Mouse (Mus musculus) natural killer cell, adult 2 months (primary cell): ENCODE data around the gene Zfp217.
"Not testable (repeated sequence)": the region's sequence is repeated elsewhere in the genome, so short reads cannot be mapped to it uniquely, and the experiment has no call there.

Source experiments
- DNase-seq, 2 experiments: peaks; one replicate each; pipeline ENCODE4 v3.0.0; 2022; ENCODE audit warnings: low spot score in 2 of 2

Gene Zfp217

GRCm38 (mm10) chr2:170147661-170148153, at the start of gene Zfp217:
TSS of gene Zfp217 (minus strand) at chr2:170148103.
- no peak for DNase-seq

DNA sequence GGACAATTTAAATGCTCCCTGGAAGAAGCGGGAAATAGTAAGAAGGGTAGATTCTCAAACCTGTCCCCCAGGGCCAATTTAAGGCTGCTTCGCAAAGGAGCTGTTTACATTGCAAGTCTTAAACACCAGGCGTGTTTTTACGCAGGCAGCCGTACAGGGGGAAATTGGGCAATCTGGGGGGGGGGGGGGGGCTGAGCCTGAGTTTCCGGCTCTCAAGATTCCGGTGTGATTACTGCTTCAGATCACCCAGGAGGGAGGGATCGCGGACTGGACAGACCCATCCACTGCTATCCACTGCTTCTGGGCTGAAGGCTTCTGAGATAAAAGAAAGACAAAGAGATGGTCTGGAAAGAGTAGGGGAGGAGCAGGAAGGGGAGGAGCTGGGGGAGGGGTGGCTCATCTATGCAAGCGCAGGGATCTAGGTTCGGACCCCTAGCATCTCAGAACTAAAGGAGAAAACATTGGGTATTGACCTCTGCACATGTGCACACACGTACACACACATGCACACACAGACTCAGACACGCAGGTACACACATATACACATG, 47.7 kb upstream of the Zfp217 start:
- DNase-seq = no peak

- DNase-seq = no peak
Measured at GRCm38 (mm10) chr2:170194845-170195244, 46.9 kb upstream of the Zfp217 start.

DNA sequence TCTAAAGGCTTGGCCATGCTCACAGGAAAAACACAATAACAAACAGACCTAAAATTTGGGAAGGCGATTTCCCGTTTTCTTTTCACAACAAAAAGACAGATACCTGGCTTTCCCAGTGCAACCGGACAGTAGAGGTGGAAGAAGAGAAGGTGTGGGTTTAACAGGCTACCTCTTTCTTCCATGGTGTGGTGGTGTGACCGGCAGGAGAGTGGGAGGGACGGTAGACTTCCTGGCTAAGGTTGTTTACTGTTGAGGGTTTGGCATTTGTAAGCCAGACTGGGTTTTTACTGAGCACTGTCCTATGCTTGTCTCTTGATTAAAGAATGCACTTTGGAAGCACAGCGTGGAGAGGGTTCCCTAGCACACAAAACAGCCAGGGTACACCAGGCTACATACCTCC, 45.9 kb upstream of the Zfp217 start:
- DNase-seq = no peak

- no peak for DNase-seq
Measured at GRCm38 (mm10) chr2:170193211-170193610, 45.3 kb upstream of the Zfp217 start.

DNA sequence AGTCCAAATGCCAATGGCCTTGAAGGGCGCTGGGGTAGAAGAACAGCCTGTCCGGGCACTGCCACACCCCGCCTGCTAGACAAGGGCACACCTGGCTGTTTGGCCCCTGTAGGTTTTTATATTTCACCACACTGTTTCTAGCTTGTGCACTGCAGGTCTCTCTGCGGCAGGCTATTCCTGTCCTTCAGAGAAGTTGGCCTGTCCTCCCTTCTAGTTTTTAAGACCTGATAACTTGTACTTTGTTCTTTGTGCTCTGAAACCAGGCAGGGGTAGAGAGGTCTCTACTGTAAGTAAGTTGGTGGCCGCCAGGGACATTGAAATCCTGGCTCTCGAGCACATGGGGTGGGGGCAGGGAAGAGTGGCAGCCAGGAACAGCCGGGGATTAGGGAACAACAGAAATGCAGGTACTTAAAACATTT, 44.8 kb upstream of the Zfp217 start:
- no peak for DNase-seq

- DNase-seq = no peak
Measured at GRCm38 (mm10) chr2:170188721-170189120, 40.8 kb upstream of the Zfp217 start.

- DNase-seq = no peak
Measured at GRCm38 (mm10) chr2:170185137-170185837, 37.4 kb upstream of the Zfp217 start.

DNA sequence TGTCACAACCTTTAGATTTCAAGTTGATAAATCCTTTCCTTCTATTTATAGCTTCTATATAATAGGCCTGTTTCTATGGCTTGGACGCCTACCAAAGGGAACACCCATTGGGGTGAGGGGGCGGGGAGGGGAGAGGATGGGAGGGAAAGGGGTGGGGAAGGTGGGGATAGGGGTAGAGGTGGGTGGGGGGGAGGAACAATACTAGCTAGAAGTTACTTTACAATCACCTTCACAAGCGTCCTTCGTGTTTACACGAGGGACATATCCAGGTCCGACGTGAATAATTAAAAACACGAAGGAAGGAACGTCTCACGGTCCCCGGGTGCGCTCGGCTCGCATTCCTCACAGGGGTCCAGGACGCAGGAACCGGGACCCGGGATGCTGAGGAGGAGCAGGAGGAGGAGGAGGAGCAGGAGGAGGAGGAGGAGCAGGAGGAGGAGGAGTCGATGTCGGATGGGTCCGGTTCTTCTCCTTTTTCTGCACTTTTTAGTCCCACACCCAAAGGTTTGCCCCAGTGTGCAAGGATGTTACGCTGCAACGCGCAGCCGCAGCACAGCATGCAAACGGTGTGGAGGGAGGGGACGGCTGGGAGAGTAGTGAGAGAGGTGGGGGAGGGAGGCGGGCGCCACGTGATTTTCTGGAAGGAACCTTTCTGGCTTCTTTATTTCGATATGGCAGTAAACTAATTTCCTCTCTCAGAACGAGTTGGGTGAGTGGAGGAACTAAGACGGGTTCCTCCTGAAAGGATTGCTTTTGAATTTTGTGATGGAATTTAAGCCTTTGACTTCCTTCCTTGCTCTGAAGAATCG, 36.5 kb upstream of the Zfp217 start:
- DNase-seq = peak; percentile 40 to 73

DNA sequence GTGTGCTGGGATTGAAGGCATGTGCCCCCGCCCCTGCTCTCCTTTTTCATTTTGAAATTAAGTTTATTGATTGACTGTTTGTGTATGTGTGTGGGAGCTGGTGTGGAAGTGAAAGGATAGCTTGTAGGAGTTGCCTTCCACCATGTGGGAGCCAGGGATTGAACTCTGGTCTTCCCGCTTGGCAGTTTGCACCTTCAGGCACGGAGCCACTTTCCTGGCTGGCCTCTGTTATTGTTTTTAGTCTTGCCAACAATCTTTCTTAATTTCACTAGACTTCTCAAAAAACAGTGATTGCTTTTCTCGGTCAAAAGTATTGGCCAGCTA, 35.9 kb upstream of the Zfp217 start:
- no peak for DNase-seq

GRCm38 (mm10) chr2:170181862-170182261, 34.0 kb upstream of the Zfp217 start:
- DNase-seq = no peak

GRCm38 (mm10) chr2:170180769-170181168, 32.9 kb upstream of the Zfp217 start:
- DNase-seq = not testable (repeated sequence)

DNA sequence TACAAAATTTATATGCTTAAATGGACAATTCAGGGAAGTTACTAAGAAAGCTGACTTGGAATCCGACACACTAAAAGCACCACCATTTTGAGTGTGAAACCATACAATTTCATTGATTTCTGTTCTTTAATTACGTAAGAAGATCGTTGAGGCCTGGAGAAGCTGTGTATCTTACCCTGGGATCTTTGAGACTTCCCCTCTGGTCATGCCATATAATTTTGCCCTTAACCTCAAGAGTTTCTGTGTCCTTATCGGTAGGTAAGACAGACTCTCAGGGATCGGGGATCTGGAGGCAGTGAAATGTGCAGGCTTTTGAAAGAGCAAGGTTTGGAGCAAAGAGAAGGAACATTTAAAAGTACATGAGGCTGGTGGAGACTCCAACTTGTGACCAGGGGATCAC, 31.4 kb upstream of the Zfp217 start:
- no peak for DNase-seq

- no peak for DNase-seq
Measured at GRCm38 (mm10) chr2:170177323-170177722, 29.4 kb upstream of the Zfp217 start.

DNA sequence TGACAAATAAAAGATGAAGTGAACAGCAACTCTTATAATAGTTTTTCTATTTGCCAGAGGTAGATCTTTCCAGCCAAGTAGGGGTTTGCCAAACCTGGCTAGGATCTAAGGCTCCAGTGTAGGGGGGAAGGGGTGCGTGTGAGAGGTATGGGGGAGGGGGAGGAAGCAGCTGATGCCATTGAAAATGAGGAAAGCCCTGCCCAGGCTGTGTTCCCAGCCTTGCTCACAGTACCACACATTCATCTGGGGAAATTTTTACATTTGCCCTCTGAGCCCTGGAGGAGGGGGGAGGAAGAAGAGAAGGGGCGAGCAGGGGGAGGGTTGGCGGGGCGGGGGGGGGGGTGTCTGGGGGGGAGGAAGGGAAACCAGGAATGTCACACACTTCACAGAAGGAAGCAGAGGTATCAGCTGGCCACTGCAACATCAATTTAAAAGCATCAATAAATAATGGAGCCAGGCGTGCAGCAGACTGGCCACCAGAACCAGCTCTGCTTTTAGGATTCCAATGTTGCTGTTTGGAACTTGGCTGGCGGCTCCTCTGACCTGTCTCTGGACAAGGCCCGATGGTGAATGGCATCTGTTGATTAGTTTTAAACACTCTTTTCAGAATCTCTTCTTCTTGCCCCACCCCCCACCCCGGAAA, 28.5 kb upstream of the Zfp217 start:
- DNase-seq = no peak

- DNase-seq = no peak
Measured at GRCm38 (mm10) chr2:170175661-170176150, 27.8 kb upstream of the Zfp217 start.

GRCm38 (mm10) chr2:170175190-170175589, 27.3 kb upstream of the Zfp217 start:
- DNase-seq = no peak

- DNase-seq = peak in 1 of 2 experiments; percentile 26
Measured at GRCm38 (mm10) chr2:170169062-170169461, 21.2 kb upstream of the Zfp217 start.

DNA sequence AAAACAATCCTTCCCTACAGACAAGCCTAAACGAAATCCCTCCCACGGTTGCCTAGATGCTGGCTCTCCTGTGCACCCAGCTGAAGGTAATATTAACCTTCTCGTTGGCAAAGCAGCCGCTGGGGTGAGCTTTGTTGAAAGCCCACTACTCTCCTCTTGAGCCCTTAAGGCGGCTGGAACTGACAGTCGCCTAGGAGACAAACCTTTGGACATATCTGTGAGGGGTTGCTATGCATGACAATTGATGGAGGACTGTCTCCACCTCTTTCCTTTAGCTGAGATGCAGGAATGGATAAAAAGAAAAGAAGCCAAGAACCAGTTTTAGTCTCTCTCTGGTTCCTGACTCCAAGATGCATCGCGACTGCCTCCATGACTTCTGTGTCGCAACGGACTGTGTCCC, 17.7 kb upstream of the Zfp217 start:
- DNase-seq = no peak

DNA sequence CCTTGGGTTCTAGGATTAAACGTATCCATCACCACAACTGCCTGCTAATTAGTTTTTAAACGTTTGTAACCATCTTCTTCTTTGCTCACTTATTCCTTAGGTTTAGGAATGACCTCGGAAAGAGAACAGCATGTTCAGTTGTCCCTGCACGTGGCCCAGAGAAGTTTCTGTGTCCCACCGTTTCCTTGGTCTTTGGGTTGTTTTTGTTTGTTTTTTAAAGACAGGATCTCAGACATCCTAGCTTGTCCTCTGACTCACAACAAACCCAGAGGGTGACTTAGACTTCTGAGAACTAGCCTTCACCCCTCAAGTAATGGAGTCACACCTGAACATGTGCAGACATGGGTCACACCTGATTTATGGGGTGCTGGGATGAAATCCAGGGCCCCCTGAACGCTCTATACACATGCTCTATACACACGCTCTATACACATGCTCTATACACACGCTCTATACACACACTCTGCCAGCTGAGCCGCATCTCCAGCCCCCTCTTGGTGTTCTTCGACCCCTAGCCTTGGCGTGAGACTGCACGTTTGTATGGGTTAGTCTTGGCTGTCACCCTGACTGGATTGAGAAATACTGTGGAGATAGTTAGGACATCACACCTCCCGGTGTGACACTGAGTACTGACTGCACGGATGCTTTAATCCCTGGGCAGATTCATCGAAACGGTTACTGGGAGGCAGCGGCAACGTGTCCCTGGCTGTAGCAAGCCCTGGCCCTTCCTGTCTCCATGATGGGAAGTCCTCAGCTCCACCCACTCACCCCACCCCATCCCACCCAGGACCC, 16.0 kb upstream of the Zfp217 start:
- no peak for DNase-seq

DNA sequence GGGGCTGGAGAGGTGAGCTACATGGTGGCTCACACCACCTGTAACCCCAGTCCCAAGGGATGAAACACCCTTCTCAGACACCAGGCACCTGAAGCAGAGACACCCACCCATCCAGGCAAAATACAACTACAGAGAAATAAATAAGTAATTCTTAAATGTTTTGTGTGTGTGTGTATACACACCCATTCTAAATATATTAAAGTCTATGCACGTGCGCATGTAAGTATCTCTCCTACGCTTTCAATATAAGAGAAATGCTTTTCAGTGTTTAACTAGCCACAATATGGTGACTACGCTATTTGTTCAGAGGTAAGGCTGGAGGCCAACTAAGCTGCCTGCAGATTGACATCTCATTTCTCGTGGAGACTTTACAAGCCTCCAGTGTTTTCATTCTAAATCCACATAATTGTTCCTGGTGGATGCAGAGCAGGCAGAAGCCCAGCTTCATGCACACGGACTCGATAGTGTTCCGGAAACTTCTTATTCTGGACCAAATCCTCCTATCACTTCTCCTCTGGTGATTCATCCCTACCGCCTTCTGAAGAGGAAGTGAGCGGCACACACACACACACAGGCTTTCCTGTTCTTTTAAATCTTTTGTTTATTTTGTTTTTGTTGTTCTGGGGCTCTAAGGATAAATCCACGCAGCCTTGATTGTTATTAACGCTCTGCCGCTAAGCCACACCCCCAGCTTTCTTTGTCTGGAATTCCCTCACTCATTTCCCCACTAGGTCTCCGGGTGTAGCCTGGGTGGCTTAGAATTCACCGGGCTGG, 12.1 kb upstream of the Zfp217 start:
- no peak for DNase-seq
